Mouse (Mus musculus) forebrain, embryonic 13.5 days (tissue): ENCODE results near the gene Trpv4. TPM values are rescaled to one million over a fixed set of nuclear protein-coding genes. Genes with fewer than 3 reads are reported as not detected.

Source experiments
- ATAC-seq: fragments of 200-750 bp; cut with Nextera tagmentation; 2 replicates; pipeline ENCODE4 v1.8.0; 2017
- H3K27ac ChIP-seq: fragments of 300-500 bp; sonication (generic); 2 replicates; pipeline ENCODE4 v1.5.1; 2015; ENCODE audit warnings: inconsistent platforms, mild to moderate bottlenecking, moderate library complexity
- H3K27me3 ChIP-seq: fragments of 300-500 bp; sonication (generic); 2 replicates; pipeline ENCODE4 v1.6.1; 2015; ENCODE audit warnings: mild to moderate bottlenecking, inconsistent platforms
- H3K36me3 ChIP-seq: fragments of 300-500 bp; sonication (generic); 2 replicates; pipeline ENCODE4 v1.6.1; 2015; ENCODE audit warnings: mild to moderate bottlenecking, inconsistent platforms; ENCODE audit not compliant: poor library complexity, severe bottlenecking
- H3K4me1 ChIP-seq: fragments of 300-500 bp; sonication (generic); 2 replicates; pipeline ENCODE4 v1.6.1; 2015; ENCODE audit warnings: inconsistent platforms
- H3K4me2 ChIP-seq: fragments of 300-500 bp; sonication (generic); 2 replicates; pipeline ENCODE4 v1.6.1; 2015; ENCODE audit warnings: inconsistent platforms, mild to moderate bottlenecking, moderate library complexity
- H3K4me3 ChIP-seq: fragments of 300-500 bp; sonication (generic); 2 replicates; pipeline ENCODE4 v1.5.1; 2015; ENCODE audit warnings: mild to moderate bottlenecking, inconsistent platforms
- H3K9ac ChIP-seq: fragments of 300-500 bp; sonication (generic); 2 replicates; pipeline ENCODE4 v1.6.1; 2015; ENCODE audit warnings: mild to moderate bottlenecking, inconsistent platforms
- H3K9me3 ChIP-seq: fragments of 300-500 bp; sonication (generic); replicated peaks from 2 replicates; pipeline ENCODE4 v1.6.1; 2016; ENCODE audit warnings: inconsistent platforms
- WGBS: fragments of 180-500 bp; shearing (Covaris S2); methylation state at CpG from one replicate; pipeline ENCODE4 v1.1.7; 2015; 5-methylcytosine and 5-hydroxymethylcytosine counted together
- polyA plus RNA-seq: library from polyadenylated mRNA; unstranded; fragments of >200 nt; fragmentation: Nextera tagmentation; extraction: Ambion mirVana; gene quantifications from 2 replicates; pipeline ENCODE4 v1.2.1, GENCODE M21; 2015

Gene Trpv4
- polyA plus RNA-seq, 1 experiment from 2014 or later, result 0.39 TPM

DNA sequence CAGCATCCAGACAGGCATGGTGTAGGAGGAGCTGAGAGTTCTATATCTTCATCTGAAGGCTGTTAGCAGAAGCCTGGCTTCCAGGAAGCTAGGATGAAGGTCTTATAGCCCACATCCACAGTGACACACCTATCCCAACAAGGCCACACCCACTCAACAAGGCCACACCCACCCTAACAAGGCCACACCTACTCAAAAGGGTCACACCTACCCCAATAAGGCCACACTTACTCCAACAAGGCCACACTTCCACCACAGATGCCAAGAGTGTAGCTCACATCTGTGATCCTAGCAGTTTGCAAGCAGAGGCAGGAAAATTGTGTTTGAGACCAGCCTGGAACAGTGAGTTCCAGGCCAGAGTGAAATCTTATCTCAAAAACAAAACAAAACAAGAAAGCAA is 29.7 kb upstream of the Trpv4 start:
- Histone ChIP-seq H3K36me3 (no peaks in the 10 kb centered on the region; the same call in 1 of the 2 replicates), H3K4me1 (peaks cover 19% of the 10 kb centered on the region), H3K27ac (no peak overlapping the region), H3K4me3 (no peak overlapping the region), H3K27me3 (0 out of 2 replicates have a peak, but pooled peaks cover 6% of the 10 kb centered on the region), H3K9ac (no peak overlapping the region), H3K4me2 (no peak overlapping the region), H3K9me3 (no peaks in the 10 kb centered on the region)
- ATAC-seq, result no peak

DNA sequence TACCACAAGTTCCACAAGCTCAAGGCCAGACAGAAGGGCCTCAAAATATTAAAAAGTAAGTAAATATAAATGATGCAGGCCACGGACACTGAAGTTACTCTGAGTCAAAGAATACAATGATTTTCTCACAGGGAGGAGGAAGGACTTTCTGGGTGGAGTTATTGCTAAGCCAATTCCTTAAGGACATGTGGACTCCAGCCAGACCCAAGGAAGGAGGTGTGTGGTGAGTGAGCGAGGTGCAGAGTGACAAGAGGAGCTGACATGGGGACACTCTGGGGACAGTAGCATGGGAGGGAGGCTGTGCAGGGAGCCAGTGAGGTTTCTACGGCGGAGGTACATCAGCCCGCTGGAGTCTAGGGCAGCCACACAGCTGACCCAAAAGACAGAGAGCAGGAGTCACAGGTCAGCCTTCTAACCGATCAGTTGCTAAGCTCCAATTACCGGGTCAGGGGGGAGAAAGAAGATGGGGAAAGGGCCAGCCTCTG is 28.5 kb upstream of the Trpv4 start:
- no peak overlapping the region for H3K9ac ChIP-seq
- H3K9me3 ChIP-seq, result no peaks in the 10 kb centered on the region
- H3K36me3 ChIP-seq, result no peaks in the 10 kb centered on the region; the same call in 1 of the 2 replicates
- peaks cover 19% of the 10 kb centered on the region for H3K4me1 ChIP-seq
- no peak overlapping the region for H3K4me2 ChIP-seq
- WGBS, result 74% methylated on average over 7 of the region's 7 CpGs
- H3K27ac ChIP-seq, result no peak overlapping the region
- no peak overlapping the region for H3K4me3 ChIP-seq
- H3K27me3 ChIP-seq, result 0 out of 2 replicates have a peak, but pooled peaks cover under 1% of the 10 kb centered on the region
- no peak for ATAC-seq

DNA sequence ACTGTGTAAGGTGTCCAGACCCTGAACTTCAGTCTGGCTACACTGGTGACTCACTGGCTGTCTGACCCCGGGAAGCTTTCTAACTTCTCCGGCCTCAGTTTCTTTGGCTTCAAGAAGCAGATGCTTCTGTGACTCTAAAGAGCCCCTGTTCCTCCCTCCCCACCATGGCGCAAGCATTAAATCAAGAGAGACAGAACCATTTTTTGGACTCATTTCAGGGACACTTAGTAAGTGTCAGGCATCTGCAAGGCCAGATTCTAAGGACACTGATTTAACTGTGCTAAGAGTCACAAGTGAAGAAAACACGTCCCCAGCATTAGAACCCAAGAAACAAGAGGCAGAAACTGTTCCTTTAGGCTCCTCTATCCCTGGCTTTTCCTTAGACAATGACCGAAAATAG is 27.8 kb upstream of the Trpv4 start:
- Histone ChIP-seq H3K4me1 (peaks cover 15% of the 10 kb centered on the region), H3K36me3 (no peaks in the 10 kb centered on the region; the same call in 1 of the 2 replicates), H3K27ac (no peak overlapping the region), H3K9me3 (no peaks in the 10 kb centered on the region), H3K4me3 (no peak overlapping the region), H3K9ac (no peak overlapping the region), H3K27me3 (no peaks in the 10 kb centered on the region), H3K4me2 (no peak overlapping the region)
- 92% methylated on average over 5 of the region's 5 CpGs for WGBS
- no peak for ATAC-seq

DNA sequence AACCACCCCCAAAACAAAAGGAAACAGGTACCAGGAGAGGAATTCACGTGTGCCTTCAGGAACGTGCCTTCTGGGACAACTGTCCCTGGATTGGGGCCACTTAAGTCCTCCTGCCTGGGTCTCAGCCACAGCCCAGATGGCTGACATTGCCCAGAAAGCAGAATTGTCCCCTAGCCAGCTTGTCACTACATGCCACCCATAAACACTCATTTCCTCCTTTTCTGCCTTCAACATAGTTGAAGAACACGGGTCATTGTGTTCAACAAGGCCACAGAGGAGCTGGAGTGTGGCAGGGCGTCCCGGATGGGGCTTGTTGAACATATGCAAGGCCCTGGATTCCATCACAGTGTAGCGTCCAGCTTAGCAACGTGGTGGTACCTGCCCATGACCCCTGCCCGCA is 23.5 kb upstream of the Trpv4 start:
- no peak overlapping the region for H3K9ac ChIP-seq
- no peak overlapping the region for H3K27ac ChIP-seq
- H3K4me1 ChIP-seq, result peaks cover 9% of the 10 kb centered on the region
- 86% methylated on average over 8 of the region's 8 CpGs for WGBS
- H3K27me3 ChIP-seq, result no peaks in the 10 kb centered on the region
- peaks cover 7% of the 10 kb centered on the region for H3K36me3 ChIP-seq
- no peak overlapping the region for H3K4me3 ChIP-seq
- H3K4me2 ChIP-seq, result no peak overlapping the region
- ATAC-seq, result no peak
- no peaks in the 10 kb centered on the region for H3K9me3 ChIP-seq

DNA sequence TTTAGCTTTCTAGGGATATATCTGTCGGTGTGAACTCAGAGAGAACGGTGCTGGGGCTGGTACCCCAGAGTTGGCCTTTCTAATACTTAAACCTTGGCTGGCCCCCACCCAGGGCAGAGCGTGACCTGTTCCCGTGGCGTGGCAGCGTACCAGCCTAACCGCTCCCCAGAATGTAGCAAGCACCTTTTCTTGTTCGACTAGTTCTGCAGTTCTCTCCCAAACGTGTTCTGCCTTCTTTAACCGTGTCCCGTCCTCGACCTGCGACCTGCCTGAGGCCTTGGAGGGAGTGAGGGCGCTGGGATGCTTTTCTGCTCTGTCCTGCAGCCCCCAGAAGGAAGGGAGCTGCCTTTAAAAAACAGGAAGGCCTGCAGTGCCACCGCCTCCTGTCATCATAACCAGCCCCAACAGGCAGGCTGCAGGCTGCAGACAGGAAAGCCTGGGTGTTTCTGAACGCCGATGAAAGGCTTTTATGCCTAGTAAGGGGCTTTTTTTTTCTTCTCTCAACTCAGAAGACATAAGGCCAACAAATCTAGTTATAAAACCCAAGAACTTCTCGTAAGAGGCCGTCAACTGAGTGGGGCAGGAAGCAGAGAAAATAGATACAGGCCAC is 22.6 kb upstream of the Trpv4 start:
- no peak for ATAC-seq
- no peak overlapping the region for H3K9ac ChIP-seq
- 85% methylated on average over 19 of the region's 19 CpGs for WGBS

DNA sequence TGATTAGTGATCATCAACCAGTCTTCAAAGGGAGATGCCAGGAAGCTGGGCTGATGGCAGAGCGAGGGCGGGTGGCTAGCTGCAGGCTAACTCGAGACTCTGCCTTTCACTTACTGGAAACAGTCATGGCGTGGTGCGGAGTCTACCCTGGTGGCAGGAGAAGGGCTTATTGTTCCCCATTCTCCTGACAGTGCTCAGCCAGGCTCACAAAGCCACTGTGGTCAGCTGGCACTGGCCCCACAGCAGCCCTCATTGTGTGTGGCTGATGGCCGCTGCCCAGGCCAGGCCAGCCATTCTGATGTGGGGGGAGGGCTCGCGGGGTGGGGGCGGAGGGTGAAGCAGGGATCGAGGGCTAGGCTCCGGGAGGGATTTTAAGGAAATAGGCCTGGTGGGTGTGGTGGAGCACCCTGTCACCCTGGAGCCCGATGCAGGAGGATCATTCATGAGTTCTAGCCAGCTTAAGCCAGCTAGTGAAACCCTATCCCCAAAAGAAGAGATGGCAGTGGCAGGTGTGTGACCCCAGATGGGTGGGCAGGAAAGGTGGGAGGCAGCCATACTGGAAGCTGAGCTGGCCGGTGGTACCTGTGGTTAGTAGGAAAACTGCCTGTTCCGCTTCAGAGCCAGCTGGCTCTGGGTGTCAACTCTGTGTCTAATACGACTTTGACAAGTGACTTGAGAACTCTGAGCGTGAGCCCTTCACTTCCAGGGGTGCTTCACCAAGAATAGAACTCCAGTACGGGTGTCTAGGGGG is 21.8 kb upstream of the Trpv4 start:
- no peak overlapping the region for H3K4me3 ChIP-seq
- peaks cover 9% of the 10 kb centered on the region for H3K4me1 ChIP-seq
- H3K9ac ChIP-seq, result 0 out of 2 replicates have a peak overlapping the region, but pooled peaks have one; percentile 30
- 57% methylated on average over 17 of the region's 17 CpGs for WGBS
- no peaks in the 10 kb centered on the region for H3K27me3 ChIP-seq
- no peak overlapping the region for H3K4me2 ChIP-seq
- no peaks in the 10 kb centered on the region for H3K9me3 ChIP-seq
- H3K36me3 ChIP-seq, result peaks cover 20% of the 10 kb centered on the region
- no peak for ATAC-seq
- H3K27ac ChIP-seq, result no peak overlapping the region

More for the DNA sequence above, 22.6 kb upstream of the Trpv4 start:
- peaks cover 9% of the 10 kb centered on the region for H3K4me1 ChIP-seq
- H3K9me3 ChIP-seq, result no peaks in the 10 kb centered on the region
- no peak overlapping the region for H3K27ac ChIP-seq
- no peak overlapping the region for H3K4me3 ChIP-seq
- H3K4me2 ChIP-seq, result no peak overlapping the region
- H3K36me3 ChIP-seq, result peaks cover 16% of the 10 kb centered on the region
- no peaks in the 10 kb centered on the region for H3K27me3 ChIP-seq

DNA sequence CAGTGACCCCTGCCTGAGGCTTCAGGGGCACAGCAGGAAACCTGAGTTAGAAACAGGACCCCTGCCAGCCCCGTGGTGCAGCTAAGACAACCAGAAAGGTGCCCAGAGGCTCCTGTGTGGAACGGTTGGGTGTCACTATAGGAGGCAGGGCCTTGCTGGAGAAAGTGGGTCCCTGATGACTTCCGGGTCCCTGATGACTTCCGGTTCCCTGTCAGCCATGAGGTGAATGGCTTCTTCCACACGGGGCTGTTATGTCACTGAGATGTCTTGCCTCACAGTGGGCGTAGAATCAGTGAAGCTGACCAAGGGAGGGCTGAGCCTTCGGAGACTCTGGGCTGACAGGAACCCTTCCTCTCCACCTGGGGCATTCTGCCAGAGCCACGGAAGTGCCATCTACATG is 16.4 kb upstream of the Trpv4 start:
- Histone ChIP-seq H3K4me2 (no peak overlapping the region), H3K9ac (no peak overlapping the region), H3K27ac (no peak overlapping the region), H3K4me3 (no peak overlapping the region), H3K9me3 (no peaks in the 10 kb centered on the region), H3K27me3 (no peaks in the 10 kb centered on the region), H3K4me1 (peaks cover 15% of the 10 kb centered on the region), H3K36me3 (peaks cover 41% of the 10 kb centered on the region)
- WGBS, result 94% methylated on average over 8 of the region's 8 CpGs
- no peak for ATAC-seq

DNA sequence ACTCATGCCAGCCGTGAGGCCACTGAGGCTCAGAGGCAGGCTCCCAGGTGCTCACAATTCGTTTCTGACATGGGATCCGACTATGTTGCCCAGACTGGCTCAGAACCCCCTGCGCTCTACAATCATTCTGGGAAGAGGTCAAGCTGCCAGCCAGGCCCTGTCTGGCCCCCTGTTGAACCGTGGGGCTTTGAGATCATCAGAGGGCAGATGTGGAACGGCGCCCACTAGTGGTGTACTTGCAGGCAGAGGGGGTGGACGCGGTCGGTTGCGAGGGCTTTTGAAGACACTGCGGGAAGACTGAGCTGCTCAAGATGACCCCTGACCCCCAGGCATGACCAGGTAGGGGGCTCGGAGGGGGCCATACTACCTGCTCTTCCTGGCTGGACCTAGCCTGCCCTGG is 14.9 kb upstream of the Trpv4 start:
- no peak overlapping the region for H3K27ac ChIP-seq
- no peak overlapping the region for H3K4me2 ChIP-seq
- no peaks in the 10 kb centered on the region for H3K9me3 ChIP-seq
- no peaks in the 10 kb centered on the region for H3K27me3 ChIP-seq
- WGBS, result 86% methylated on average over 13 of the region's 13 CpGs
- no peak overlapping the region for H3K9ac ChIP-seq
- H3K4me1 ChIP-seq, result peaks cover 14% of the 10 kb centered on the region
- H3K36me3 ChIP-seq, result peaks cover 41% of the 10 kb centered on the region
- no peak overlapping the region for H3K4me3 ChIP-seq
- ATAC-seq, result no peak

DNA sequence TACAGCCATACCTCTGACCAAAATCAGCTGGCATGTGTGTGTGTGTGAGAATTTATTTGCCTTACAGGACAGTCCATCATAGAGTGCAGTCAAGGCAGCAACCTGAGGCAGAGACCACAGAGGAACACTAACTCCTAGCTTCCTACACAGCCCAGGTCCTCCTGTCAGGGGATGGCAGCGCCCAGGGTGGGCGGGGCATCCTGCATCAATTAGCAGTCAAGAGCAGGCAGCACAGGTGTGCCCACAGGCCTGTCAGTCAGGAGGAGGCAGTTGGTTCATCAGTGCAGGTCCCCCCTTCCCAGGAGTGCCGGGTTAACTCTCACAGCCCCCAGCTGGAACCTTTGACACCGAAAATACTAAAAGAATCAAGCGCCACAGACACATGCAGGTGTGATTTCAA is 10.8 kb upstream of the Trpv4 start:
- H3K4me1 ChIP-seq, result peaks cover 31% of the 10 kb centered on the region
- H3K4me3 ChIP-seq, result no peak overlapping the region
- ATAC-seq, result no peak
- no peaks in the 10 kb centered on the region for H3K27me3 ChIP-seq
- no peak overlapping the region for H3K9ac ChIP-seq
- H3K36me3 ChIP-seq, result peaks cover 12% of the 10 kb centered on the region; the same call in 1 of the 2 replicates
- H3K9me3 ChIP-seq, result no peaks in the 10 kb centered on the region
- WGBS, result 87% methylated on average over 5 of the region's 5 CpGs
- no peak overlapping the region for H3K4me2 ChIP-seq
- no peak overlapping the region for H3K27ac ChIP-seq

DNA sequence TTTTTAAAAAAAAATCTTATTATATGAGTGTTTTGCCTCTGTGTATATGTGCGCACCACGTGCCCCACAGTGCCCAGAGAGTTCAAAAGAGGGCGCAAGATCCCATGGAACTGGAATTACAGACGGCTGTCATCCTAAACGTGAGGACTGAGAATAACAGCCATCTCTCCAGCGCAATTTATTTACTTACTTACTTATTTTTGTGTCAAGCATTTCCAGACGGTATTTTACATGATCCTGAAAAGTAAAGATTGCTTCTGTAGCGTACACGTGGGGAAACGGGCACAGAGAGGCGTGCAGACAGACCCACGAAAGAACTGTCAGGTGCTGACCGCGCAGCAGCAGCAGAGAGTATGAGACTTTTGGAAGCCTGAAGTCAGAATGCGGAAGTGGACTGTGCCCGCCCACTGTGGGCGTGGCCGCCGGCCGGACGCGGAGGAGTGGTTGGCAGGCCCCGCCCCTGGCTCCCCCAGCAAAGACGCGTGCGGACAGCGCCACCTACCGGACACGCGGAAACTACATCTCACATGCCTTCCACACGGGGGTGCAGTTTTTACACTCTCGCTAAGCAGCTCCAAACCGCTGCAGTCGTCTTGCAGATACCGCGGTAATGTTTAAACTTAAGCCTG is 9.1 kb upstream of the Trpv4 start:
- WGBS, result 4% methylated on average over 36 of the region's 36 CpGs

DNA sequence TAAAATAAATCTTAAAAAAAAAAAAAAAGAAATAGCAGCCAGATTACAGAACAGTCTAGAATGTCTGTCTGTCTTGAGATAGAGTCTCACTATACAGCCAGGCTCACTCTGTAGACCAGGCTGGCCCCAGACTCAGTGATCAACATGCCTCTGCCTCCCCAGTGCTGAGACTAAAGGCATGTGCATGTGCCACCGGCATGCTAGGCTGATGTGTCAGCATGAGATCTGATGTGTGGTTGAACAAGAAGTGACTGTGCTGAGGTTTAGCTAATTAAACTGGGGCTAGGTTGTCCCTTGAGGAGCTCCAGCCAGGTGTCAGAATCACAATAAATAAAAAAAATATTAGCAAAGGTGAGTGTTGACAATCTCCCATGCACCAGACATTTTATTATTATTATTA is 8.4 kb upstream of the Trpv4 start:
- WGBS, result 74% methylated on average over 1 of the region's 1 CpGs

More for the DNA sequence above, 9.1 kb upstream of the Trpv4 start:
- Histone ChIP-seq H3K4me2 (peak overlapping the region; percentile 58), H3K9me3 (no peaks in the 10 kb centered on the region), H3K27ac (no peak overlapping the region), H3K9ac (no peak overlapping the region), H3K4me1 (peaks cover 31% of the 10 kb centered on the region), H3K27me3 (no peaks in the 10 kb centered on the region), H3K36me3 (no peaks in the 10 kb centered on the region), H3K4me3 (peak overlapping the region; percentile 30)
- peak; percentile 86 for ATAC-seq

DNA sequence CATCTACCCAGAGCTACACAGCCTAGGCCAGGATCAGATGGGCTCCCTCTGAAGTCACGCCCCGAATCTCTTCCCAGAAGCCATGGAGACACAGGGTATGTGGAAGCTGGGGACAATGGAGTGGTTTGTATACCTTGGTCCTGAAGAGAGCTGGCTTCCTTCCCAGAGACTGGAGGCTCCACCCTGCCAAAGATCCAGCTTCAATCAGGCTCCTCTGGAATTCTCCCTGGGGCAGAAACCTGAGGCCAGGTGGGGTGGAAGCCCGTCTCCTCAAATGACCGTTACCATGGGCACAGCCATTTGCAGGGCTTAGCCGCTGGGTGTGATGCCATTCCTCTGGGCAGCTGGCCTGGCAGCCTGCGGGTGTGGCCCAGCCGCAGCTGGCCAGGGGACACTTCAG is 6.5 kb upstream of the Trpv4 start:
- Histone ChIP-seq H3K27me3 (peaks cover 8% of the 10 kb centered on the region), H3K4me1 (peaks cover 21% of the 10 kb centered on the region), H3K4me3 (no peak overlapping the region), H3K36me3 (no peaks in the 10 kb centered on the region), H3K9me3 (no peaks in the 10 kb centered on the region), H3K4me2 (no peak overlapping the region), H3K9ac (0 out of 2 replicates have a peak overlapping the region, but pooled peaks have one; percentile 5), H3K27ac (no peak overlapping the region)
- 63% methylated on average over 7 of the region's 7 CpGs for WGBS
- 0 out of 2 replicates have a peak, but pooled peaks have one; percentile 23 for ATAC-seq

More for the DNA sequence above, 8.4 kb upstream of the Trpv4 start:
- Histone ChIP-seq H3K4me1 (peaks cover 31% of the 10 kb centered on the region), H3K4me2 (no peak overlapping the region; the same call in 1 of the 2 replicates), H3K36me3 (no peaks in the 10 kb centered on the region), H3K9me3 (no peaks in the 10 kb centered on the region), H3K27ac (no peak overlapping the region), H3K9ac (no peak overlapping the region), H3K4me3 (no peak overlapping the region), H3K27me3 (no peaks in the 10 kb centered on the region)
- no peak for ATAC-seq
